Mouse (Mus musculus): ENCODE data around the gene Limd2. TPM values are rescaled to one million over a fixed set of nuclear protein-coding genes. Genes with fewer than 3 reads are reported as not detected.
A peak's percentile ranks its signal among the peaks of the same experiment; 100 is the strongest.

The Limd2 gene
- total and polyA plus RNA-seq, 3 experiments: 275 to 563 (median 367) TPM

DNA sequence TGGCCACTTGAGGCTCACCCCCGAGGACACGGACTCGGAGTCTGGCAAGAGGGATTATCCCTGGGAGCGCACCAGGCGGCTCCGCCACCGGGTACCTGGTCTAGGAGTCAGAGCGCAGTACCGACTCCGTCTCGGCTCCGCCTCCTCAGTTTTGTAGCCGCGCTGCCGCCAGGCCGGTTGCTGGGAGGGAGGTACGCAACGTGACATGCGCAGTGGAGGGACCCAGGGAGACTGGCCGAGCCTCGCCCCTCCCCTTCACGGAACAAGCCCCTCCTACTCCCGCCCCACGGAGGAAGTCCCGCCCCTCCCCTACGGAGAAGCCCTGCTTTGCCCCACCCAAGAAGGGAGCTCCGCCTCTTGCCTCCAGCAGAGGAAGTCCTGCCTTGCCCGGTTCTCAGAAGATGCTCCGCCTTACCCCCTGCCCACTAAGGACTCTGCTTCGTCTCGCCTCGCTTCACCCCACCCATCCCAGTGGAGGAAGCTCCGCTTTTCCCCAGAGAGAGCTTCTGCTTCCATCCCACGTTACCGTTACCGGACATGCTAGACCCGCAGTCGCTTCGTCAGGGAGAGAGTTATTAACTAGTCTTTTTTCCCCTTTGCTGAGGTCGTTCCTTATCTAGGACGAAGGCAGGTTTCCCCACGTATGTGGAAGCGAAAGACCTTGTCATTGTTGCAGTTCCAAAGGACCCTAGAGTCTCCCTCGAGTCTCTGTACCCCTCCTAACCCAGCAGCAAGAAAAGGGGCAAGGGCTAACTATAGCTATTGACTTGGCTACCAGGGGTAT, 32.9 kb upstream of the Limd2 start (continued):
- TF ChIP-seq NRF1 (IDR thresholded peaks at IDR 0.05; ENCODE audit: low read depth, low read length) (peak; percentile 92), MEF2A (IDR thresholded peaks at IDR 0.05; ENCODE audit: borderline replicate concordance, low read depth, low read length) (peak; percentile 56), USF2 (conservative IDR thresholded peaks at IDR 0.05; ENCODE audit: low read depth, low read length) (no peak), USF1 (IDR thresholded peaks at IDR 0.05; ENCODE audit: low read depth, low read length) (no peak; the same call in 1 of the 2 replicates), JUN (IDR thresholded peaks at IDR 0.05; ENCODE audit: insufficient read depth, low read depth, low read length) (0 out of 2 replicates have a peak, but pooled peaks have one; percentile 29), TBP (conservative IDR thresholded peaks at IDR 0.05; ENCODE audit: low read depth, low read length) (peak; percentile 96), MAZ (IDR thresholded peaks at IDR 0.05; ENCODE audit: low read depth, low read length) (peak; percentile 94), ZKSCAN1 (IDR thresholded peaks at IDR 0.05; ENCODE audit: borderline replicate concordance, low read depth, low read length) (no peak; the same call in 1 of the 2 replicates)

GRCm38 (mm10) chr11:106192657-106193370, 32.2 kb upstream of the Limd2 start:
- peaks cover 3 to 41% of the 10 kb centered on the region in 2 experiments; a peak in 3 of 4 replicates for H3K4me1 ChIP-seq (ENCODE audit: control insufficient read depth in 1 of 2, insufficient read depth in 2 of 2)
- peak overlapping the region; percentile 70 for H3K4me2 ChIP-seq (ENCODE audit: insufficient read depth, low read depth, poor library complexity, severe bottlenecking)
- H3K9me3 ChIP-seq (replicated peaks; ENCODE audit: low read length): no peaks in the 10 kb centered on the region
- 0 out of 2 replicates have a peak, but pooled peaks cover 2% of the 10 kb centered on the region for H3K79me2 ChIP-seq (replicated peaks; ENCODE audit: control insufficient read depth, extremely low read depth, insufficient read depth, poor library complexity, severe bottlenecking)
- peak overlapping the region; percentile 62 for H3K27ac ChIP-seq (ENCODE audit: insufficient read depth, low read depth)
- H3K36me3 ChIP-seq (replicated peaks in 1 of 2; ENCODE audit: control insufficient read depth in 1 of 2, insufficient read depth in 1 of 2, low read length in 1 of 2): peaks cover 8 to 31% of the 10 kb centered on the region in 2 experiments
- DNase-seq (ENCODE audit: extremely low read depth): peak; percentile 84
- TF ChIP-seq SIN3A (IDR thresholded peaks at IDR 0.05; ENCODE audit: low read length) (0 out of 2 replicates have a peak, but pooled peaks have one; percentile 43), MYC (IDR thresholded peaks at IDR 0.05; ENCODE audit: low read depth, low read length) (0 out of 2 replicates have a peak, but pooled peaks have one; percentile 31), MAX (IDR thresholded peaks at IDR 0.05; ENCODE audit: low read length) (peak; percentile 21), CTCF (conservative IDR thresholded peaks at IDR 0.05 in 1 of 2, IDR thresholded peaks at IDR 0.05 in 1 of 2; ENCODE audit: low read depth in 2 of 2, low read length in 2 of 2) (no peak), TBP (conservative IDR thresholded peaks at IDR 0.05; ENCODE audit: low read depth, low read length) (peak; percentile 55; the same call in 1 of the 2 replicates), ZMIZ1 (IDR thresholded peaks at IDR 0.05; ENCODE audit: low read depth, low read length) (no peak), MXI1 (IDR thresholded peaks at IDR 0.05; ENCODE audit: low read depth, low read length) (peak; percentile 85; the same call in 1 of the 2 replicates)
- dilution Hi-C loops (cut with MboI; ENCODE audit: extremely low pct_ligation_motif_present, extremely low pct_unique_long_range_greater_than_20kb, low sequenced_read_pairs) (no loop called here), in situ Hi-C loops (cut with MboI; ENCODE audit: low pct_ligation_motif_present, low pct_unique_long_range_greater_than_20kb, low sequenced_read_pairs) (no loop called here)
- H3K27me3 ChIP-seq (replicated peaks): no peaks in the 10 kb centered on the region
- H3K4me3 ChIP-seq (replicated peaks in 1 of 3; ENCODE audit: low read depth in 2 of 3, low read length in 2 of 3, poor library complexity in 1 of 3): peak overlapping the region; percentile 64 to 71 (median 66)
- peak overlapping the region; percentile 67 for H3K9ac ChIP-seq (ENCODE audit: insufficient read depth, low read depth)
